In genomic region chr12:105354266-105354665, GRCm38 (mm10) we compare ENCODE assay signal across 8 mouse cellular contexts. TPM values are rescaled to one million over a fixed set of nuclear protein-coding genes. Genes with fewer than 3 reads are reported as not detected.
DNase-seq lines count a peak whose midpoint lies in the region; ATAC-seq lines count a peak whose summit lies in the region.

No protein-coding gene starts in this region.

- DNase-seq in gastrocnemius, postnatal 14 days, result peak; percentile 38
- no peak for DNase-seq in gastrocnemius, adult 8-10 months (ENCODE audit: low spot score in 2 of 2)
- DNase-seq in cerebellum, postnatal 4 days (ENCODE audit: low spot score in 2 of 2), result peak; percentile 61 to 89
- peak; percentile 66 to 72 for DNase-seq in layer of hippocampus, postnatal 25 days (ENCODE audit: extremely low spot score in 1 of 2, low spot score in 1 of 2)
- peak; percentile 89 to 90 for DNase-seq in right cerebral cortex, postnatal 10 days (ENCODE audit: low spot score in 2 of 2)
- no peak for DNase-seq in kidney, postnatal 25 days
- DNase-seq in retina, postnatal 1 day, result no peak

- ATAC-seq in erythroblast, adult 5-6 weeks (replicated peaks; ENCODE audit: low FRiP score, poor library complexity, severe bottlenecking), result no peak

- intact Hi-C loops in gastrocnemius, postnatal 14 days (cut with DNase I; ENCODE audit: low total_unique reads), result no loop called here

RNA-seq across cellular contexts. Expression of gene Tunar, which starts 20.6 kb away (rescaled TPM):
- total RNA-seq in gastrocnemius, postnatal 14 days (2021), result not detected
- not detected for total RNA-seq in gastrocnemius, adult 8-10 months (2022)
- 10 to 100 TPM; 18.9 to 19.4 TPM for total RNA-seq in layer of hippocampus, postnatal 25 days (2021)
- not detected in 2 replicates for total RNA-seq in erythroblast, adult 5-6 weeks (2015; ENCODE audit: low replicate concordance)
- not detected in 2 replicates for total RNA-seq in erythroblast, adult 5-6 weeks (2017; ENCODE audit: low replicate concordance)

Comparison
In these comparisons a context has a peak if more than half of its experiments do, and no peak if none do; other contexts are left out.
1. DNase-seq: peak in gastrocnemius, postnatal 14 days (single experiment), cerebellum, postnatal 4 days (2 of 2), layer of hippocampus, postnatal 25 days (2 of 2) and right cerebral cortex, postnatal 10 days (2 of 2); none in gastrocnemius, adult 8-10 months (0 of 2), kidney, postnatal 25 days (0 of 2) and retina, postnatal 1 day (single experiment).
2. RNA of gene Tunar, which starts 20.6 kb away (total RNA-seq): 18.9 to 19.4 TPM in layer of hippocampus, postnatal 25 days; not detected in gastrocnemius, postnatal 14 days, not detected in gastrocnemius, adult 8-10 months and not detected in erythroblast, adult 5-6 weeks; every median in the first group is over 10 times any median in the second.